Mouse (Mus musculus): ENCODE results near the gene Apc2.

- no peak for TF ChIP-seq EP300 (IDR thresholded peaks at IDR 0.05; ENCODE audit: low read depth)
- no peak for TF ChIP-seq CTCF (IDR thresholded peaks at IDR 0.05; ENCODE audit: low read depth)
Measured at GRCm38 (mm10) chr10:80297526-80298133, 1.9 kb downstream of the Apc2 start.
